Mouse (Mus musculus): Measurements from ENCODE around the gene Dtx4. TPM values are rescaled to one million over a fixed set of nuclear protein-coding genes. Genes with fewer than 3 reads are reported as not detected.

Dtx4 gene
- polyA plus RNA-seq, 1 experiment, result 0.01 TPM

DNA sequence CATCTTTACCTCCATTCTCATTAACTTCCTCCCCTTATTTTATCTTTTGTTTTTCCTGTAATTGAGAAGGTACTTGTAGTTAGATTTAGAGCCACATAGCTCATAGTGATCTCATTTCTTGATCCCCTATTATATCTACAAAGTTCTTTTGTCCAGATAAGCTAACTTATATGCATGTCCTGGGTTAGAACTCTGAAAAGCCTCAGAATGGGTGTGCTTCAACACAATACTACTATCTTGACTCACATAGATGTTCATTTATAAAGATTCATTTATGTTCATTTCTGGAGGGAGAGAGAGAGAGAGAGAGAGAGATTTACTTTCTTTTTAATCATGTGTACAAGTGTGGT lies 17.3 kb upstream of the Dtx4 start:
- Histone ChIP-seq H3K27me3 (ENCODE audit: control insufficient read depth) (no peaks in the 10 kb centered on the region), H3K36me3 (ENCODE audit: control insufficient read depth) (no peaks in the 10 kb centered on the region), H3K4me3 (replicated peaks) (no peak overlapping the region), H3K9me3 (ENCODE audit: control insufficient read depth, low read length) (no peaks in the 10 kb centered on the region), H3K4me1 (ENCODE audit: control insufficient read depth) (peaks cover 2% of the 10 kb centered on the region; the same call in 1 of the 2 replicates)
- TF ChIP-seq TAL1 (IDR thresholded peaks at IDR 0.05; ENCODE audit: low read length), result no peak

- H3K4me3 ChIP-seq (replicated peaks), result peak overlapping the region; percentile 15
- no peaks in the 10 kb centered on the region for H3K9me3 ChIP-seq (ENCODE audit: control insufficient read depth, low read length)
- H3K36me3 ChIP-seq (ENCODE audit: control insufficient read depth), result no peaks in the 10 kb centered on the region
- H3K27me3 ChIP-seq (ENCODE audit: control insufficient read depth), result 0 out of 2 replicates have a peak, but pooled peaks cover under 1% of the 10 kb centered on the region
- H3K4me1 ChIP-seq (ENCODE audit: control insufficient read depth), result peaks cover 2% of the 10 kb centered on the region; the same call in 1 of the 2 replicates
- no peak for TF ChIP-seq TAL1 (IDR thresholded peaks at IDR 0.05; ENCODE audit: low read length)
- TF ChIP-seq GATA1 (IDR thresholded peaks at IDR 0.05; ENCODE audit: low read length), result no peak
These were observed 16.7 kb upstream of the Dtx4 start for GRCm38 (mm10) chr19:12517671-12518540.

GRCm38 (mm10) chr19:12514621-12515020 lies 13.4 kb upstream of the Dtx4 start:
- H3K4me1 ChIP-seq (ENCODE audit: control insufficient read depth), result peaks cover 2% of the 10 kb centered on the region; the same call in 1 of the 2 replicates
- TF ChIP-seq GATA1 (IDR thresholded peaks at IDR 0.05; ENCODE audit: low read length) (no peak), TAL1 (IDR thresholded peaks at IDR 0.05; ENCODE audit: low read length) (no peak)

GRCm38 (mm10) chr19:12502756-12503155 lies 1.5 kb upstream of the Dtx4 start:
- Histone ChIP-seq H3K4me1 (ENCODE audit: control insufficient read depth) (peaks cover 5% of the 10 kb centered on the region), H3K27me3 (ENCODE audit: control insufficient read depth) (peaks cover 29% of the 10 kb centered on the region), H3K4me3 (replicated peaks) (no peak overlapping the region), H3K9me3 (ENCODE audit: control insufficient read depth, low read length) (no peaks in the 10 kb centered on the region), H3K36me3 (ENCODE audit: control insufficient read depth) (no peaks in the 10 kb centered on the region)
- TF ChIP-seq TAL1 (IDR thresholded peaks at IDR 0.05; ENCODE audit: low read length) (no peak), GATA1 (IDR thresholded peaks at IDR 0.05; ENCODE audit: low read length) (no peak)

More at GRCm38 (mm10) chr19:12514621-12515020, 13.4 kb upstream of the Dtx4 start:
- no peaks in the 10 kb centered on the region for H3K36me3 ChIP-seq (ENCODE audit: control insufficient read depth)
- H3K9me3 ChIP-seq (ENCODE audit: control insufficient read depth, low read length), result no peaks in the 10 kb centered on the region
- 0 out of 2 replicates have a peak, but pooled peaks cover 2% of the 10 kb centered on the region for H3K27me3 ChIP-seq (ENCODE audit: control insufficient read depth)
- H3K4me3 ChIP-seq (replicated peaks), result no peak overlapping the region

DNA sequence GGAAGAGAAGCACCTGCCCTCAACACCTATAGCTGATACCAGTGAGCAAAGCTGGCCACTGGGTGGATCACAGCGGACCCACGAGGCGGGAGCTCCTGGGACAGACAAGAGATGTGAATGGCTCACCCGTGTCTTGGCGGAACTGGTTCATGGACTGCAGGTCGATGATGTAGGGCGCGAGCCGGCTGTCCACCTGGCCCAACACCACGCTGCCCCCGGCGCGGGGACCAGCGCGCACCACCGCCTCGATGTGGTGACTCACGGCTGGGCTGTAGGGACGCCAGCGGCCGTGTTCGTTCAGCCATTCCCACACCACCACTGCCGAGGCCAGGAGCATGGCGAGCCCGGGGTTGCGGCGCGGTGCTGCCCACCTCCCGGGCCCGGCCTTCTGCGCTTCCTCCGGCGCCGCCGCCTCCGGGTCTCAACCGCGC lies 358 bp downstream of the Dtx4 start:
- Histone ChIP-seq H3K36me3 (ENCODE audit: control insufficient read depth) (no peaks in the 10 kb centered on the region), H3K4me1 (ENCODE audit: control insufficient read depth) (peaks cover 5% of the 10 kb centered on the region), H3K4me3 (replicated peaks) (peak overlapping the region; percentile 54), H3K9me3 (ENCODE audit: control insufficient read depth, low read length) (no peaks in the 10 kb centered on the region), H3K27me3 (ENCODE audit: control insufficient read depth) (peaks cover 29% of the 10 kb centered on the region)
- TF ChIP-seq GATA1 (IDR thresholded peaks at IDR 0.05; ENCODE audit: low read length) (no peak), TAL1 (IDR thresholded peaks at IDR 0.05; ENCODE audit: low read length) (no peak)

DNA sequence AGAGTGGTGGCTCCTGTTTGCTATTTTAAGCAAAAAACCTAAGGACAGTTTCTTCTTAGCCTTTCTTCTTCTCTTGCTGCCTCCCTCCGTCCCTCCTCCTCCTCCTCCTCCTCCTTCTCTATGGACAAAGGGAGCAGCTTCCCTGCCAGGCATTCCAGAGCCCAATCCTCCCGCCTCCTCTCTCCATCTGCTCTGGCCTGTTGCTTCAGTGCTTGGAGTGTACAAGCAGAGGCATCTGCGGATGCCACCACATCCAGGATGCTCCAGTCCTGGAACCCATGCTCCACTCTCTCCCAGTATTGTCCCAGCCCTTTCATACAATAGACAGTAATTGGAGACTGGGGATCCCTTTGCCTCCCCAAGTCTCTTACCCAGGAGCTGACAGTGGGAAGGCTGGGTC lies 1.1 kb downstream of the Dtx4 start:
- peaks cover 5% of the 10 kb centered on the region for H3K4me1 ChIP-seq (ENCODE audit: control insufficient read depth)
- H3K36me3 ChIP-seq (ENCODE audit: control insufficient read depth), result no peaks in the 10 kb centered on the region
- TF ChIP-seq TAL1 (IDR thresholded peaks at IDR 0.05; ENCODE audit: low read length) (no peak), GATA1 (IDR thresholded peaks at IDR 0.05; ENCODE audit: low read length) (no peak)
- H3K9me3 ChIP-seq (ENCODE audit: control insufficient read depth, low read length), result no peaks in the 10 kb centered on the region
- H3K27me3 ChIP-seq (ENCODE audit: control insufficient read depth), result peaks cover 29% of the 10 kb centered on the region
- H3K4me3 ChIP-seq (replicated peaks), result no peak overlapping the region

DNA sequence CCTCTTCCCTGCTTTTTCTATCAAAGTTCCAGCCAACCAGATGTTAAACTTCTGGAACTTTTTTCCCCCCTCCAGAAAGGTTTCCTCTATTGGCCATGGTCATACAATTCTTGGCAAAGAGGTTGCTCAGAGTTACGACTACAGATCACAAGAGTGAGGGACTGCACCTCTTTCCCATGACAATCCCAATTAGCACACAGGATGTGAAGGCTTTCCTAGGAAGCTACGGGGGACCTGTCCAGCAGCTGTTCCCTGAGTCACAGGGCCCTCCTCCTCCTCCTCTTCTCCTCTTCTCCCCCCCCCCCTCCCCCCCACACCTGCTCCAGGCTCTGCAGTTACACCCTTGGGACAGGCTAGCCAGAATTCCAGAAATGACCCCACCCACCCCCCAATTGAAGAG lies 1.8 kb downstream of the Dtx4 start:
- H3K9me3 ChIP-seq (ENCODE audit: control insufficient read depth, low read length), result no peaks in the 10 kb centered on the region
- TF ChIP-seq GATA1 (IDR thresholded peaks at IDR 0.05; ENCODE audit: low read length), result no peak

GRCm38 (mm10) chr19:12498941-12499340 lies 2.3 kb downstream of the Dtx4 start:
- H3K9me3 ChIP-seq (ENCODE audit: control insufficient read depth, low read length), result no peaks in the 10 kb centered on the region
- H3K4me1 ChIP-seq (ENCODE audit: control insufficient read depth), result peaks cover 5% of the 10 kb centered on the region
- H3K4me3 ChIP-seq (replicated peaks), result no peak overlapping the region
- H3K36me3 ChIP-seq (ENCODE audit: control insufficient read depth), result no peaks in the 10 kb centered on the region
- H3K27me3 ChIP-seq (ENCODE audit: control insufficient read depth), result peaks cover 29% of the 10 kb centered on the region
- TF ChIP-seq TAL1 (IDR thresholded peaks at IDR 0.05; ENCODE audit: low read length) (no peak), GATA1 (IDR thresholded peaks at IDR 0.05; ENCODE audit: low read length) (no peak)

More for the DNA sequence above, 1.8 kb downstream of the Dtx4 start:
- peaks cover 5% of the 10 kb centered on the region for H3K4me1 ChIP-seq (ENCODE audit: control insufficient read depth)
- no peak overlapping the region for H3K4me3 ChIP-seq (replicated peaks)
- H3K36me3 ChIP-seq (ENCODE audit: control insufficient read depth), result no peaks in the 10 kb centered on the region
- H3K27me3 ChIP-seq (ENCODE audit: control insufficient read depth), result peaks cover 29% of the 10 kb centered on the region

- Histone ChIP-seq H3K36me3 (ENCODE audit: control insufficient read depth) (no peaks in the 10 kb centered on the region), H3K4me3 (replicated peaks) (no peak overlapping the region)
These were observed 2.9 kb downstream of the Dtx4 start for GRCm38 (mm10) chr19:12498321-12498720.

More at GRCm38 (mm10) chr19:12498321-12498720, 2.9 kb downstream of the Dtx4 start:
- Histone ChIP-seq H3K27me3 (ENCODE audit: control insufficient read depth) (peaks cover 29% of the 10 kb centered on the region), H3K4me1 (ENCODE audit: control insufficient read depth) (peaks cover 5% of the 10 kb centered on the region), H3K9me3 (ENCODE audit: control insufficient read depth, low read length) (no peaks in the 10 kb centered on the region)
- no peak for TF ChIP-seq TAL1 (IDR thresholded peaks at IDR 0.05; ENCODE audit: low read length)
- TF ChIP-seq GATA1 (IDR thresholded peaks at IDR 0.05; ENCODE audit: low read length), result no peak
